Mouse (Mus musculus) small intestine, adult 2 months (tissue): ENCODE results near the gene Mier1. TPM values are rescaled to one million over a fixed set of nuclear protein-coding genes. Genes with fewer than 3 reads are reported as not detected.

Source experiments
- H3K27ac ChIP-seq: fragments of 200-500 bp; 2 replicates; pipeline ENCODE4 v1.5.1; 2012; ENCODE audit warnings: low read depth, low read length, control low read depth, inconsistent platforms; ENCODE audit not compliant: insufficient read depth
- H3K27me3 ChIP-seq: fragments of 200-500 bp; 2 replicates; pipeline ENCODE4 v1.6.1; 2012; ENCODE audit warnings: mild to moderate bottlenecking, moderate library complexity, low read length, inconsistent platforms; ENCODE audit not compliant: control insufficient read depth, insufficient read depth
- H3K36me3 ChIP-seq: fragments of 200-500 bp; 2 replicates; pipeline ENCODE4 v1.6.1; 2012; ENCODE audit warnings: mild to moderate bottlenecking, low read length, control low read depth, inconsistent platforms; ENCODE audit not compliant: control insufficient read depth, insufficient read depth
- H3K4me1 ChIP-seq: fragments of 200-500 bp; 2 replicates; pipeline ENCODE4 v1.6.1; 2012; ENCODE audit warnings: low read length, inconsistent platforms, mixed read lengths; ENCODE audit not compliant: control insufficient read depth, insufficient read depth, insufficient read length
- H3K4me3 ChIP-seq: fragments of 200-500 bp; 2 replicates; pipeline ENCODE4 v1.5.1; 2012; ENCODE audit warnings: low read depth, mild to moderate bottlenecking, control low read depth, inconsistent platforms, low read length, moderate library complexity
- CTCF ChIP-seq: fragments of 200-500 bp; IDR thresholded peaks from 2 replicates; pipeline ENCODE4 v1.5.1; 2012; ENCODE audit warnings: low read depth, mild to moderate bottlenecking, control low read depth, inconsistent platforms, low read length, moderate library complexity, mixed read lengths; ENCODE audit not compliant: insufficient replicate concordance, insufficient read length; ENCODE audit errors: extremely low read depth
- POLR2A ChIP-seq: fragments of 200-500 bp; IDR thresholded peaks from 2 replicates; pipeline ENCODE4 v1.6.1; 2012; ENCODE audit warnings: low read depth, mild to moderate bottlenecking, control low read depth, inconsistent platforms, low read length, moderate library complexity
- WGBS: fragments of 180-500 bp; shearing (Covaris S2); methylation state at CpG from one replicate; pipeline ENCODE4 v1.1.7; 2018; 5-methylcytosine and 5-hydroxymethylcytosine counted together
- polyA plus RNA-seq: library from polyadenylated mRNA; depleted of rRNA; stranded (reverse); fragments of >200 nt; gene quantifications from 2 replicates; pipeline ENCODE4 v1.2.3, GENCODE M21; 2012; rRNA removed

Gene Mier1
- polyA plus RNA-seq, 1 experiment: 6.2 TPM

- H3K36me3 ChIP-seq: peaks cover 8% of the 10 kb centered on the region
- TF ChIP-seq CTCF: no peak
- TF ChIP-seq POLR2A: no peak; the same call in 1 of the 2 replicates
- WGBS: 1% methylated on average over 48 of the region's 48 CpGs
These were observed 100.3 kb downstream of the Mier1 start for GRCm38 (mm10) chr4:103214498-103214924.

More at GRCm38 (mm10) chr4:103214498-103214924, 100.3 kb downstream of the Mier1 start:
- H3K4me3 ChIP-seq: peak overlapping the region; percentile 82
- peaks cover 2% of the 10 kb centered on the region; the same call in 1 of the 2 replicates for H3K4me1 ChIP-seq
- H3K27me3 ChIP-seq: no peaks in the 10 kb centered on the region
- H3K27ac ChIP-seq: peak overlapping the region; percentile 63

Other genes with a start within 250 kb of the Mier1 start
- gene Tctex1d1, start 135.8 kb upstream of the Mier1 start, polyA plus RNA-seq: not detected in 2 replicates
- not detected in 2 replicates for gene Insl5, start 87.5 kb upstream of the Mier1 start, polyA plus RNA-seq
- 0.09 and 0.10 TPM in 2 replicates for gene Wdr78, start 165 bp downstream of the Mier1 start, polyA plus RNA-seq
- 6.3 and 10.2 TPM in 2 replicates for gene Slc35d1, start 100.8 kb downstream of the Mier1 start, polyA plus RNA-seq
- gene 4921539E11Rik, start 176.5 kb downstream of the Mier1 start, polyA plus RNA-seq: not detected in 2 replicates
- gene Oma1, start 199.4 kb downstream of the Mier1 start, polyA plus RNA-seq: 4.0 and 5.4 TPM in 2 replicates